Mouse (Mus musculus) midbrain, postnatal 0 days (tissue): ENCODE results near the gene Mrpl27. TPM values are rescaled to one million over a fixed set of nuclear protein-coding genes. Genes with fewer than 3 reads are reported as not detected.

Source experiments
- ATAC-seq: fragments of 200-750 bp; cut with Nextera tagmentation; 2 replicates; pipeline ENCODE4 v1.8.0; 2017; ENCODE audit warnings: moderate number of reproducible peaks, mild to moderate bottlenecking, moderate TSS enrichment, moderate library complexity; ENCODE audit not compliant: low FRiP score
- DNase-seq: peaks from one replicate; pipeline ENCODE4 v3.0.0-alpha.2; 2015; ENCODE audit warnings: low spot score
- H3K27ac ChIP-seq: fragments of 300-500 bp; sonication (generic); 2 replicates; pipeline ENCODE4 v1.5.1; 2014; ENCODE audit warnings: low read depth, mild to moderate bottlenecking, low read length, mixed read lengths
- H3K27me3 ChIP-seq: fragments of 300-500 bp; sonication (generic); 2 replicates; pipeline ENCODE4 v1.6.1; 2014; ENCODE audit warnings: low read length, control low read depth, mixed read lengths; ENCODE audit not compliant: insufficient read depth
- H3K36me3 ChIP-seq: fragments of 300-500 bp; sonication (generic); 2 replicates; pipeline ENCODE4 v1.6.1; 2014; ENCODE audit warnings: low read length, control low read depth, mixed read lengths; ENCODE audit not compliant: insufficient read depth
- H3K4me1 ChIP-seq: fragments of 300-500 bp; sonication (generic); 2 replicates; pipeline ENCODE4 v1.6.1; 2014; ENCODE audit warnings: mild to moderate bottlenecking, control low read depth, antibody characterized with exemption, low read length, mixed read lengths; ENCODE audit not compliant: insufficient read depth
- H3K4me2 ChIP-seq: fragments of 300-500 bp; sonication (generic); 2 replicates; pipeline ENCODE4 v1.6.1; 2014; ENCODE audit warnings: low read depth, mild to moderate bottlenecking, low read length, mixed read lengths; ENCODE audit not compliant: poor library complexity, severe bottlenecking
- H3K4me3 ChIP-seq: fragments of 300-500 bp; sonication (generic); 2 replicates; pipeline ENCODE4 v1.5.1; 2014; ENCODE audit warnings: low read depth, mild to moderate bottlenecking, low read length, moderate library complexity
- H3K9ac ChIP-seq: fragments of 300-500 bp; sonication (generic); replicated peaks from 2 replicates; pipeline ENCODE4 v1.6.1; 2014; ENCODE audit warnings: mild to moderate bottlenecking, low read length, moderate library complexity, mixed read lengths; ENCODE audit not compliant: poor library complexity, severe bottlenecking
- H3K9me3 ChIP-seq: fragments of 300-500 bp; sonication (generic); 2 replicates; pipeline ENCODE4 v1.6.1; 2016; ENCODE audit warnings: low read length, control low read depth
- CTCF ChIP-seq: IDR thresholded peaks from 2 replicates; pipeline ENCODE4 v1.5.1; 2016; ENCODE audit warnings: antibody characterized with exemption, mild to moderate bottlenecking
- WGBS: fragments of 180-500 bp; shearing (Covaris S2); extraction: QIAGEN DNeasy Blood & Tissue Kit; methylation state at CpG from one replicate; pipeline ENCODE4 v1.1.7; 2014; 5-methylcytosine and 5-hydroxymethylcytosine counted together
- polyA plus RNA-seq: library from polyadenylated mRNA; unstranded; fragments of >200 nt; fragmentation: Nextera tagmentation; extraction: Ambion mirVana; gene quantifications from 2 replicates; pipeline ENCODE4 v1.2.1, GENCODE M21; 2015
- total RNA-seq: library from RNA; depleted of rRNA; stranded (reverse); fragments of >200 nt; gene quantifications from 2 replicates; pipeline ENCODE4 v1.2.3, GENCODE M21; 2014

The Mrpl27 gene
- total and polyA plus RNA-seq, 2 experiments from 2014 or later = 49.5 to 169 TPM

- no peaks in the 10 kb centered on the region for H3K4me1 ChIP-seq
- H3K4me2 ChIP-seq = no peak overlapping the region
- no peak overlapping the region for H3K9ac ChIP-seq
- no peak for ATAC-seq
- WGBS = 51% methylated on average over 6 of the region's 6 CpGs
- no peaks in the 10 kb centered on the region for H3K27me3 ChIP-seq
- no peak overlapping the region for H3K27ac ChIP-seq
- H3K4me3 ChIP-seq = no peak overlapping the region
- no peaks in the 10 kb centered on the region for H3K36me3 ChIP-seq
- TF ChIP-seq CTCF = no peak
- H3K9me3 ChIP-seq = no peaks in the 10 kb centered on the region
- DNase-seq = peak; percentile 38
These were observed 32.7 kb upstream of the Mrpl27 start for GRCm38 (mm10) chr11:94620766-94621457.

DNA sequence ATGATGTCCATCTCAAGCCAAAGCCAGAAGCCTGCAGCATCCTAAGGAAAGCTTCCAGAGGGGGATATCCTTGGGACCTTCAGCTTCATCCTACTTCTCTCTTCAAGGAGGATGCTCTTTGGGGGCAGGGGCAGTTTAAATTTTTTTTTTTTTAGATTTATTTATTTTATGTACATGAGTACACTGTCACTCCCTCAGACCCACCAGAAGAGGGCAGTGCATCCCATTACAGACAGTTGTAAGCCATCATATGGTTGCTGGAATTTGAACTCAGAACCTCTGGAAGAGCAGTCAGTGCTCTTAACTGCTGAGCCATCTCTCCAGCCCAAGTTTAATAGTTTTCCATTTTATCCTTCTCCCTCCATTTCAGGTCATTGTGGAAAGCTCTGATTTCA is 32.1 kb upstream of the Mrpl27 start:
- H3K4me3 ChIP-seq = no peak overlapping the region
- no peaks in the 10 kb centered on the region for H3K4me1 ChIP-seq
- H3K27ac ChIP-seq = no peak overlapping the region
- H3K9ac ChIP-seq = no peak overlapping the region
- DNase-seq = no peak
- no peaks in the 10 kb centered on the region for H3K9me3 ChIP-seq
- no peaks in the 10 kb centered on the region for H3K36me3 ChIP-seq
- TF ChIP-seq CTCF = 0 out of 2 replicates have a peak, but pooled peaks have one; percentile 21
- no peaks in the 10 kb centered on the region for H3K27me3 ChIP-seq
- ATAC-seq = no peak
- no peak overlapping the region for H3K4me2 ChIP-seq

- ATAC-seq (no peak), DNase-seq (no peak)
- Histone ChIP-seq H3K4me1 (no peaks in the 10 kb centered on the region), H3K9ac (no peak overlapping the region), H3K9me3 (no peaks in the 10 kb centered on the region), H3K4me3 (no peak overlapping the region), H3K27ac (no peak overlapping the region), H3K36me3 (no peaks in the 10 kb centered on the region), H3K4me2 (no peak overlapping the region), H3K27me3 (no peaks in the 10 kb centered on the region)
- no peak for TF ChIP-seq CTCF
- WGBS = 74% methylated on average over 2 of the region's 2 CpGs
These were observed 31.4 kb upstream of the Mrpl27 start for GRCm38 (mm10) chr11:94622162-94622561.

GRCm38 (mm10) chr11:94629199-94629883 is 24.2 kb upstream of the Mrpl27 start, which contains the start of gene Lrrc59:
Gene Lrrc59, plus strand, starts transcription at chr11:94629767.
- DNase-seq = peak; percentile 89
- peaks cover 17% of the 10 kb centered on the region for H3K36me3 ChIP-seq
- no peaks in the 10 kb centered on the region for H3K9me3 ChIP-seq
- peak within 1 kb of the TSS; percentile 73 for H3K27ac ChIP-seq
- peak; percentile 92 for ATAC-seq
- H3K9ac ChIP-seq = peak within 1 kb of the TSS; percentile 91
- peak within 1 kb of the TSS; percentile 76 for H3K4me2 ChIP-seq
- 7% methylated on average over 36 of the region's 41 CpGs for WGBS
- peaks cover 4% of the 10 kb centered on the region for H3K4me1 ChIP-seq
- peak; percentile 97 for TF ChIP-seq CTCF
- H3K4me3 ChIP-seq = peak within 1 kb of the TSS; percentile 96
- no peaks in the 10 kb centered on the region for H3K27me3 ChIP-seq

GRCm38 (mm10) chr11:94629884-94630198 is 23.7 kb upstream of the Mrpl27 start:
- peaks cover 4% of the 10 kb centered on the region for H3K4me1 ChIP-seq
- no peak for TF ChIP-seq CTCF
- peak overlapping the region; percentile 73 for H3K27ac ChIP-seq
- peak overlapping the region; percentile 91 for H3K9ac ChIP-seq
- no peaks in the 10 kb centered on the region for H3K27me3 ChIP-seq
- peak overlapping the region; percentile 76 for H3K4me2 ChIP-seq
- 0% methylated on average over 28 of the region's 28 CpGs for WGBS
- H3K4me3 ChIP-seq = peak overlapping the region; percentile 96
- no peaks in the 10 kb centered on the region for H3K9me3 ChIP-seq
- ATAC-seq = peak; percentile 47
- peaks cover 22% of the 10 kb centered on the region for H3K36me3 ChIP-seq
- DNase-seq = no peak
